Comparison of ENCODE assay signal across 12 mouse cellular contexts in the genomic region with DNA sequence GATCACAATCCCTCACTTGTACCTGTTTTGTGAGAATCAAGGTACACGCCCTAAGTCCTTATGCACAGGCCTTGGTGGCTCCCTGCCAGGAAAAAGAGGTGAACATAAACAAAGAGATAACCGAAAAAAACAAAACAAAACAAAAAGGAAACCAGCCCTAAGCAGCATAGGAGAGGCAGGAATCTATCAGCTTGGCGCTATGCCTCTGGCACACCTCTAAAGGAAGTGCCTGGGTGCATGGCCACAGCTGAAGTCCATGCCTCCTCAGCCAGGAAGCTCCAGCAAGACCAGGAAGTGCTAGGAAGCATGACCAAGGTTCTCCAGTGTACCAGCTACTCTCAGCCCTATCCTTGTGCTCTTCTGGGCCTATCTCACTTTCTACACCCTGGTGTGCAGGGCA. TPM values are rescaled to one million over a fixed set of nuclear protein-coding genes. Genes with fewer than 3 reads are reported as not detected.
DNase-seq lines count a peak whose midpoint lies in the region; ATAC-seq and TF ChIP-seq lines count a peak whose summit lies in the region.
"Had no signal": no experiment of that assay in that cellular context is flagged by ENCODE, and none has a peak within 500 bp of the region (broad histone marks: within the 10 kb centered on the region; RNA-seq: fewer than 3 reads in every experiment).

No protein-coding gene starts in this region.

- no peak overlapping the region for H3K9ac ChIP-seq in MEL (ENCODE audit: control insufficient read depth, low read depth, low read length, poor library complexity, severe bottlenecking)
- H3K9ac ChIP-seq in intestine, postnatal 0 days (ENCODE audit: low read depth, low read length): no peak overlapping the region

- no peak for TF ChIP-seq EP300 in MEL (IDR thresholded peaks at IDR 0.05; ENCODE audit: low read depth in 1 of 2, low read length in 2 of 2)

- no peak for TF ChIP-seq CTCF in MEL (IDR thresholded peaks at IDR 0.05 in 2 of 3, conservative IDR thresholded peaks at IDR 0.05 in 1 of 3; ENCODE audit: control insufficient read depth in 1 of 3, insufficient read depth in 1 of 3, low read depth in 2 of 3, low read length in 3 of 3, poor library complexity in 1 of 3, severe bottlenecking in 1 of 3)
- no peak for TF ChIP-seq CTCF in intestine, postnatal 0 days (IDR thresholded peaks at IDR 0.05; ENCODE audit: low read depth)

- no peak for TF ChIP-seq RAD21 in MEL (IDR thresholded peaks at IDR 0.05; ENCODE audit: low read depth, low read length)

- ATAC-seq in intestine, postnatal 0 days: peak; percentile 60

- no peaks in the 10 kb centered on the region for H3K36me3 ChIP-seq in MEL (ENCODE audit: control insufficient read depth in 1 of 2, insufficient read depth in 2 of 2, low read length in 2 of 2)
- peaks cover 9% of the 10 kb centered on the region for H3K36me3 ChIP-seq in intestine, postnatal 0 days (ENCODE audit: control insufficient read depth, insufficient read depth)

- no peaks in the 10 kb centered on the region for H3K4me1 ChIP-seq in MEL (ENCODE audit: control insufficient read depth in 1 of 2, insufficient read depth in 2 of 2, low read length in 2 of 2)
- H3K4me1 ChIP-seq in intestine, postnatal 0 days (replicated peaks; ENCODE audit: control insufficient read depth, insufficient read depth, low read length): no peaks in the 10 kb centered on the region

- no peak overlapping the region for H3K27ac ChIP-seq in MEL (ENCODE audit: control insufficient read depth, low read depth, low read length)
- H3K27ac ChIP-seq in intestine, postnatal 0 days (ENCODE audit: low read depth, low read length): no peak overlapping the region; the same call in 1 of the 2 replicates

- H3K9me3 ChIP-seq in MEL (replicated peaks; ENCODE audit: insufficient read depth, low read length): no peaks in the 10 kb centered on the region
- no peaks in the 10 kb centered on the region for H3K9me3 ChIP-seq in intestine, postnatal 0 days (ENCODE audit: control insufficient read depth)

- 60% methylated on average over 3 of the region's 3 CpGs for WGBS in intestine, postnatal 0 days

- no peak overlapping the region for H3K4me3 ChIP-seq in MEL (ENCODE audit: control insufficient read depth in 1 of 2, insufficient read depth in 1 of 2, low read depth in 2 of 2, low read length in 2 of 2)
- H3K4me3 ChIP-seq in intestine, postnatal 0 days (ENCODE audit: low read depth, low read length): no peak overlapping the region

- no peaks in the 10 kb centered on the region for H3K27me3 ChIP-seq in MEL (ENCODE audit: control insufficient read depth in 1 of 2, insufficient read depth in 2 of 2, low read length in 2 of 2)
- no peaks in the 10 kb centered on the region for H3K27me3 ChIP-seq in intestine, postnatal 0 days (replicated peaks; ENCODE audit: control insufficient read depth, insufficient read depth, low read length)

- TF ChIP-seq POLR2A in MEL (IDR thresholded peaks at IDR 0.05; ENCODE audit: control insufficient read depth in 1 of 2, insufficient read depth in 1 of 2, low read depth in 1 of 2, low read length in 2 of 2, poor library complexity in 1 of 2): no peak

- H3K4me2 ChIP-seq in intestine, postnatal 0 days (replicated peaks; ENCODE audit: low read depth): no peak overlapping the region
- H3K4me2 ChIP-seq: liver, embryonic 11.5 days had no signal

- peak; percentile 17 for DNase-seq in kidney, adult 9 months
- no peak for DNase-seq in kidney, adult 18-20 months
- DNase-seq in MEL (ENCODE audit: low read depth, low spot score): peak; percentile 18
- peak; percentile 58 for DNase-seq in lung, postnatal 36 days
- DNase-seq in natural killer cell, adult 2 months (ENCODE audit: low spot score in 2 of 2): no peak
- DNase-seq in left cerebral cortex, adult 8-10 months (ENCODE audit: low spot score in 2 of 2): no peak
- DNase-seq: gastrocnemius, postnatal 36 days had no signal

- no peaks in the 10 kb centered on the region for H3K79me2 ChIP-seq in MEL (ENCODE audit: control insufficient read depth, insufficient read depth, low read length, poor library complexity)

TF ChIP-seq in MEL, 35 proteins besides CTCF, POLR2A, EP300 and RAD21:
- TF ChIP-seq ETS1 (IDR thresholded peaks at IDR 0.05; ENCODE audit: low read depth, low read length): no peak
- no peak for TF ChIP-seq NELFE (IDR thresholded peaks at IDR 0.05; ENCODE audit: low read depth, low read length)
- TF ChIP-seq POLR2AphosphoS5 (IDR thresholded peaks at IDR 0.05; ENCODE audit: borderline replicate concordance, low read depth, low read length): no peak
- TF ChIP-seq ZC3H11A (IDR thresholded peaks at IDR 0.05; ENCODE audit: low read depth, low read length): no peak

RNA-seq across cellular contexts. Expression of gene Gal, which starts 34.9 kb away (rescaled TPM):
- total RNA-seq in MEL (2012; rRNA removed): not detected in 2 replicates
- polyA plus RNA-seq in MEL (2012; ENCODE audit: insufficient read depth in 1 of 2, insufficient read length in 2 of 2, low read depth in 1 of 2, low replicate concordance in 2 of 2, missing spikeins in 1 of 2): not detected
- polyA plus RNA-seq in intestine, postnatal 0 days (2015; fragmentation: Nextera tagmentation; extraction: Ambion mirVana): 38.7 and 42.3 TPM in 2 replicates
- total RNA-seq in left cerebral cortex, adult 8-10 months (2022): 1 to 10 TPM in 3 of 4 experiments, under 1 TPM in 1; 0.82 to 3.3 (median 1.6) TPM
- total RNA-seq: common myeloid progenitor, adult 5-6 weeks; heart, postnatal 10 days; neutrophil, adult 5-6 weeks had no signal

Comparison
In these comparisons a context has a peak if more than half of its experiments do, and no peak if none do; other contexts are left out.
1. DNase-seq: peak in kidney, adult 9 months (single experiment), MEL (single experiment) and lung, postnatal 36 days (single experiment); none in kidney, adult 18-20 months (single experiment), natural killer cell, adult 2 months (0 of 2) and left cerebral cortex, adult 8-10 months (0 of 2).